Mouse (Mus musculus) limb, embryonic 13.5 days (tissue): Measurements from ENCODE around the gene Agmat. TPM values are rescaled to one million over a fixed set of nuclear protein-coding genes. Genes with fewer than 3 reads are reported as not detected.

ENCODE experiments used
- ATAC-seq: fragments of 200-750 bp; cut with Nextera tagmentation; 2 replicates; pipeline ENCODE4 v1.8.0; 2017; ENCODE audit warnings: low read depth, moderate number of reproducible peaks, moderate TSS enrichment; ENCODE audit not compliant: low FRiP score
- H3K27ac ChIP-seq: fragments of 300-500 bp; sonication (generic); 2 replicates; pipeline ENCODE4 v1.5.1; 2015; ENCODE audit warnings: inconsistent platforms, mild to moderate bottlenecking, moderate library complexity
- H3K27me3 ChIP-seq: fragments of 300-500 bp; sonication (generic); 2 replicates; pipeline ENCODE4 v1.6.1; 2015; ENCODE audit warnings: mild to moderate bottlenecking, inconsistent platforms
- H3K36me3 ChIP-seq: fragments of 300-500 bp; sonication (generic); 2 replicates; pipeline ENCODE4 v1.6.1; 2015; ENCODE audit warnings: inconsistent platforms, mild to moderate bottlenecking, moderate library complexity
- H3K4me1 ChIP-seq: fragments of 300-500 bp; sonication (generic); 2 replicates; pipeline ENCODE4 v1.6.1; 2015; ENCODE audit warnings: inconsistent platforms
- H3K4me2 ChIP-seq: fragments of 300-500 bp; sonication (generic); replicated peaks from 2 replicates; pipeline ENCODE4 v1.6.1; 2015; ENCODE audit warnings: inconsistent platforms, mild to moderate bottlenecking, moderate library complexity
- H3K4me3 ChIP-seq: fragments of 300-500 bp; sonication (generic); 2 replicates; pipeline ENCODE4 v1.5.1; 2015; ENCODE audit warnings: moderate library complexity, mild to moderate bottlenecking, inconsistent platforms
- H3K9ac ChIP-seq: fragments of 300-500 bp; sonication (generic); 2 replicates; pipeline ENCODE4 v1.6.1; 2015; ENCODE audit warnings: mild to moderate bottlenecking, inconsistent platforms
- H3K9me3 ChIP-seq: fragments of 300-500 bp; sonication (generic); 2 replicates; pipeline ENCODE4 v1.6.1; 2016; ENCODE audit warnings: inconsistent platforms
- WGBS: fragments of 180-500 bp; shearing (Covaris S2); methylation state at CpG from one replicate; pipeline ENCODE4 v1.1.7; 2015; 5-methylcytosine and 5-hydroxymethylcytosine counted together
- polyA plus RNA-seq: library from polyadenylated mRNA; unstranded; fragments of >200 nt; fragmentation: Nextera tagmentation; extraction: Ambion mirVana; gene quantifications from 2 replicates; pipeline ENCODE4 v1.2.1, GENCODE M21; 2015

Agmat gene
- polyA plus RNA-seq, 1 experiment from 2014 or later, result 0.13 TPM

DNA sequence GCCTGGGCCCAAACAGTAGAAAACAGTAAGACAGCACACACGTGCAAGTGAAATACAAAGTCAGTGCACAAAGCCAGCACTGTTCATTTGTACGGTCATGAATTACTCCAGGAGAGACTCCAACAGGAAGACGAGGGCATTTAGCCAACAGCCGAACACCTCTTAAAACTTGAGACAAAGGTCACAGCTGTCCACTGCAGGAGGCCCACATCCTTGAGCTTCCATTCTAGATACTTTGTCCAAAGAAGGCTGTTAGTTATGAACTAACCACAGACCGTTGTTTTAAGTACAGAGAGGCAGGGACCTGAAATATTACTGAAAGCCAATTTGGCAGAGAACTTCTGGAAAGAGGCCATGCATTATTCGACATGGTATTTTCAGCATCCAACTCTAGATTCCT lies 40.6 kb downstream of the Agmat start:
- H3K4me3 ChIP-seq, result no peak overlapping the region
- no peaks in the 10 kb centered on the region for H3K27me3 ChIP-seq
- ATAC-seq, result no peak
- no peak overlapping the region for H3K9ac ChIP-seq
- H3K4me2 ChIP-seq, result no peak overlapping the region
- peaks cover 54% of the 10 kb centered on the region for H3K36me3 ChIP-seq
- peaks cover 23% of the 10 kb centered on the region for H3K4me1 ChIP-seq
- WGBS, result 52% methylated on average over 6 of the region's 6 CpGs
- peak overlapping the region; percentile 11; the same call in 1 of the 2 replicates for H3K27ac ChIP-seq
- H3K9me3 ChIP-seq, result no peaks in the 10 kb centered on the region

DNA sequence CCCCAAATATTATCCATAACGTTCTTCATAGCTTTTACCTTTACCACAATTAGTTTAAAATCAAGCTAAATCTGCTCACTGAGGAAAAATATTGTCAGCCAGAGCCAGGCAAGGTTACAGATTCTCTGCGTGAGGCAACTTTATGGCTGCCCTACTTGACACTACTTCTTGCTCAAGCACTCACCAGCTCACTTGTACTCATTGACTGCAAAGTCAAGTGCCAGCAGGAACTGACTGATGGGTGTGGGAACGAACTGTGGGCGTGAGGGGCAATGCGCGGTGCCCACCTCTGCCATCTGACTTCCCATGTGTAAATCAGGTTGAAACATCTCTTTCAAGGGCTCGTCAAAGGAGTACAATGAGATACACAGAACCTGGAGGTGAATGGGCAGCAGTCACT lies 41.0 kb downstream of the Agmat start:
- H3K4me3 ChIP-seq, result no peak overlapping the region
- H3K9me3 ChIP-seq, result no peaks in the 10 kb centered on the region
- ATAC-seq, result no peak
- H3K36me3 ChIP-seq, result peaks cover 50% of the 10 kb centered on the region
- WGBS, result 88% methylated on average over 7 of the region's 7 CpGs
- H3K4me2 ChIP-seq, result no peak overlapping the region
- H3K9ac ChIP-seq, result no peak overlapping the region
- H3K27me3 ChIP-seq, result no peaks in the 10 kb centered on the region
- no peak overlapping the region; the same call in 1 of the 2 replicates for H3K27ac ChIP-seq
- peaks cover 24% of the 10 kb centered on the region for H3K4me1 ChIP-seq

DNA sequence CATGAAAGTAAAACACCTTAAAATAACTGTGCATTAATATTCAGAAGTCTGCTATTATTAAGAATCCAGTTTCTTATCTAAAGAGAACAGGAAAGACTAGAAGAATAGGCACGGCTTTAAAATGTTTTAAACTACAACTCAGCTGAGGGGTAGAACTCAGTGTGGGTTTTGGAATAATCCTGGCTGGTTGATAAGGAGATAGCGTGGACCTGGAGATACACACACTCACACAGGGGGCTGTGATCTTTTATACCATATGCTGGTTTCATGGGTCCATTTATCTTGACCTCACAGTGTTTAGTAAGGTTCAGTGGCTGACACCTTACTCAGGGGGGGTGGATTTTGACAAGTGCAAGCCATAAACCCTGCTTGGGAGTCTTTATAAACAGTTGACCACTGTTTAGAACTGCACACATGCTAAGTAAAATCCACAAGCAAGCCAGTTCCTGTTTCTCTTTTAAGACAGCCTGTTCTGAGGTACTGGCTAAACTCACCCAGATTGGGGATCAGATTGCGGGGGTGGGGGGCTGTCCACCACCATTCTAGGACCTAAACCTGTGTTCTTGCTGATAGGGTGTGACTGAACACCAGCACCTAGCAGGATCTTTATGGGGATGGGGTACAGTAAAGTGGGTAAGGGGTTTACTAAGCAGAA lies 43.2 kb downstream of the Agmat start:
- H3K27me3 ChIP-seq, result no peaks in the 10 kb centered on the region
- 53% methylated on average over 3 of the region's 3 CpGs for WGBS
- no peak overlapping the region; the same call in 1 of the 2 replicates for H3K27ac ChIP-seq
- ATAC-seq, result no peak
- H3K4me1 ChIP-seq, result peaks cover 33% of the 10 kb centered on the region
- peaks cover 28% of the 10 kb centered on the region for H3K36me3 ChIP-seq
- H3K9ac ChIP-seq, result peak overlapping the region; percentile 98
- H3K4me2 ChIP-seq, result peak overlapping the region; percentile 85
- no peaks in the 10 kb centered on the region for H3K9me3 ChIP-seq
- peak overlapping the region; percentile 78 for H3K4me3 ChIP-seq

DNA sequence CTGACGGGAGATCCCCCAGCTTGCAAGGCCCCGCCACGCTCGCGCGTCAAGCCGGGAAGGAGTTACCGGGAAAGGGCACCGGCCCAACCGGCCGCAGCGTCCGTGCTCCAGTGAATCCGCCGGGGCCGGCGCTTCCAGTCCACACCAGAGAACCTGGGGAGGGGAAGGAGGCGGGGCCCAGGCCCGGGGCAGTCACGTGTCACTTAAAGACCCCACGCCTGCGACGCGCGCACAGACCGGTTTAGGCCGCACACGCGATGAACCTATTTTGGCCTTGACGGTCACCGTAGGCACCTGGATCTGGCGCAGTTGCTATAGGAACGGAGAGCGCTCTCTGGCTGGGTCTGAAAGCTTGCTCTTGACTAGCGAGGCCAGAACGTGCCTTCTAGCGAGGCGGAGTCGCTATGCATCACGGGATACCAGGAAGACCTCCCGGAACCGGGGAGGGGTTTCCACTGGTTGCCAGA lies 44.1 kb downstream of the Agmat start, which contains the start of gene Dnajc16:
TSS of gene Dnajc16 (minus strand) at position 408 of the 467 bp plus-strand sequence.
- ATAC-seq, result peak; percentile 92
- Histone ChIP-seq H3K9me3 (no peaks in the 10 kb centered on the region), H3K4me2 (peak within 1 kb of the TSS; percentile 85), H3K27ac (peak within 1 kb of the TSS; percentile 61; the same call in 1 of the 2 replicates), H3K27me3 (no peaks in the 10 kb centered on the region), H3K4me3 (peak within 1 kb of the TSS; percentile 78), H3K4me1 (peaks cover 41% of the 10 kb centered on the region), H3K9ac (peak within 1 kb of the TSS; percentile 98), H3K36me3 (peaks cover 22% of the 10 kb centered on the region)
- WGBS, result under 1% methylated on average over 42 of the region's 42 CpGs

DNA sequence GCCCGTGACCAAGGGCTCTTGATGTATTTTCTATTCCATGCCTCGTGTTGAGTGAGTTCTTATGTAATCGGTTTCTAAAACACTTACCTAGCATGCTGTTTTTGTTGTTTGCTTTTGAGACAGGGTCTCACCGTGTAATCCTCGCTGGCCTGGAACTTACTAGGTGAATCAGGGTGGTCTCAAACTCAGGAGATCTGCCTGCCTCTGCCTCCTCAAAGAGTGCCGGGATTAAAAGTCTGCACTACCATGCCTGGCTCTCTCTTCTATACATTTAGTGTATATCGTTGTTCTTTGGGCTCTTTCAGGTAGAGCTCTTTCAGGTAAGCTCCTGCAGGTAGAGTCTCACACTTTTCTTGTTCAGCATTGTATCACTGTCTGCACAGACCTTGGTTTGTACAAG lies 45.0 kb downstream of the Agmat start:
- no peak overlapping the region for H3K9ac ChIP-seq
- no peak overlapping the region for H3K27ac ChIP-seq
- ATAC-seq, result no peak
- H3K36me3 ChIP-seq, result peaks cover 16% of the 10 kb centered on the region
- H3K4me1 ChIP-seq, result peaks cover 37% of the 10 kb centered on the region
- H3K4me2 ChIP-seq, result no peak overlapping the region; the same call in 1 of the 2 replicates
- H3K9me3 ChIP-seq, result no peaks in the 10 kb centered on the region
- H3K27me3 ChIP-seq, result no peaks in the 10 kb centered on the region
- 90% methylated on average over 7 of the region's 7 CpGs for WGBS
- no peak overlapping the region for H3K4me3 ChIP-seq

DNA sequence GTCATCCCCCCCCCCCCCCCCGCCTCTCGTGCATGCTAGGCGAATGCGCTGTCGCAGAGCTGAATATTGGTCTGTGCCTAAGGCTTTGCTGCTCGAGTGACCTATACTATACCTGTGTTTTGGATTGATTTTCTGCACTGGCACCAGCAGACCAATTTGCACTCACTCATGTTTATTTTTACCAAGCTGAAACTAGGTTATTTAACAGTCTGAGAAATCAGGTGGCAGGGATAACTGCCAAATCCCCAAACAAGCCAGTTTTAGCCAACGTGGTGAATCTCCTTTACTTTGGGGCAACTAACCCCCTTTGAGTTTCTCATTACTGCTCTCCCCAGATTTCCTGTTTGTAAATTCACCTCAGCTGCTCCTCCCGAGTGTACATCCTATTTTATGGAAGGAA lies 45.5 kb downstream of the Agmat start:
- Histone ChIP-seq H3K4me1 (peaks cover 34% of the 10 kb centered on the region), H3K4me3 (no peak overlapping the region), H3K9ac (no peak overlapping the region), H3K27me3 (no peaks in the 10 kb centered on the region), H3K9me3 (no peaks in the 10 kb centered on the region), H3K36me3 (peaks cover 18% of the 10 kb centered on the region), H3K4me2 (no peak overlapping the region), H3K27ac (no peak overlapping the region)
- WGBS, result 87% methylated on average over 8 of the region's 8 CpGs
- ATAC-seq, result no peak

DNA sequence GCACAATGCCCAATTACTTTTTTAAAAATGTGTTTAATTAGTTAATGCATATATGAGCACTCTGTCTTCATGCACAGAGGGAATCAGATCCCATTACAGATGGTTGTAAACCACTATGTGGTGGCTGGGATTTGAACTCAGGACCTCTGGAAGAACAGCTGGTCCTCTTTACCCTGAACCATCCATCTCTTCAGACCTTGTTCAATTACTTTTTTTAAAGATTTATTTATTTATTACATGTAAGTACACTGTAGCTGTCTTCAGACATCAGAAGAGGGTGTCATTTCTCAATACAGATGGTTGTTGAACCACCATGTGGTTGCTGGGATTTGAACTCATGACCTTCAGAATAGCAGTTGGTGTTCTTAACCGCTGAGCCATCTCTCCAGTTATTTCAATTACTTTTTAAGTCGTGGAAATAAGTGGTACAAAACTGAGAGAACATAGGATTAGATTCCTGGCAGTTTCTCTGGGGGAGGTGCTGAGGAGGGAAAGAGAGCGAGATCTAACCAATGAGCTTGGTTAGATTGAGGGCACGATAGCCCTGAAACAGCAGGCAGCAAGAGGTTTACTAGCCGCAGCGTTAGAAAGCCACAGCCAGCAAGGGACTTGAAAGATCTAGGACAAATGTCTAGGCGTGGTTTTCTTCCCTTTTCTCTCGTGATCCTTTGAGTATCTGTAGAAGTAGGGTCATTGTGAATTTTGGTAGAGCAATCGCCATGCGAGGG lies 46.2 kb downstream of the Agmat start:
- Histone ChIP-seq H3K36me3 (peaks cover 19% of the 10 kb centered on the region), H3K27ac (peak overlapping the region; percentile 88), H3K9me3 (no peaks in the 10 kb centered on the region), H3K4me1 (peaks cover 29% of the 10 kb centered on the region), H3K27me3 (no peaks in the 10 kb centered on the region), H3K4me3 (peak overlapping the region; percentile 69), H3K9ac (peak overlapping the region; percentile 53), H3K4me2 (peak overlapping the region; percentile 69)
- WGBS, result 9% methylated on average over 10 of the region's 10 CpGs
- ATAC-seq, result no peak

GRCm38 (mm10) chr4:141793282-141794151 lies 47.0 kb downstream of the Agmat start, which contains the start of gene Casp9:
TSS of gene Casp9 (plus strand) at chr4:141793612.
- H3K4me2 ChIP-seq, result peak within 1 kb of the TSS; percentile 69
- peaks cover 28% of the 10 kb centered on the region for H3K4me1 ChIP-seq
- peaks cover 18% of the 10 kb centered on the region for H3K36me3 ChIP-seq
- peak within 1 kb of the TSS; percentile 88 for H3K27ac ChIP-seq
- no peaks in the 10 kb centered on the region for H3K9me3 ChIP-seq
- no peaks in the 10 kb centered on the region for H3K27me3 ChIP-seq
- peak within 1 kb of the TSS; percentile 69 for H3K4me3 ChIP-seq
- peak; percentile 80 for ATAC-seq
- under 1% methylated on average over 74 of the region's 80 CpGs for WGBS
- H3K9ac ChIP-seq, result peak within 1 kb of the TSS; percentile 74

DNA sequence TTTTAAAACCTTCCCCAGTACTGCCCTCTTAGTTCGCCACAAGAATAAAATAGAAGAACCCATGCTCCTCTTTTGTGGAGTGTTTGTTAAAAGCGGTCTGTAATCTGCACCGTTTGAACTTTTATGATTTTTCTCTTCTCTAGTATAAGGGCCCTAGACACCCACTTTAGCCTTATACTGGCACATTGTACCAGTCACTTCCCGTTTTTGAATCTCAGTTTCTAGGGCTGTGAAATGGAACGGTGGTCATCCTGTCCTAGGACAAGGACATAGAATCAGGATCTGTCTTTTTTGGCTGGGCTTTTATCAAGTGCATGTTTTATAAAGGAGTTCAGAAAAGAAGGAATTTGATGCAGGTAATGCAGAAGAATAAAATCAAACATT lies 47.7 kb downstream of the Agmat start:
- ATAC-seq, result no peak
- H3K4me1 ChIP-seq, result peaks cover 28% of the 10 kb centered on the region
- H3K9me3 ChIP-seq, result no peaks in the 10 kb centered on the region
- 13% methylated on average over 5 of the region's 5 CpGs for WGBS
- H3K9ac ChIP-seq, result peak overlapping the region; percentile 74
- H3K36me3 ChIP-seq, result peaks cover 23% of the 10 kb centered on the region
- H3K4me2 ChIP-seq, result peak overlapping the region; percentile 69
- peak overlapping the region; percentile 69 for H3K4me3 ChIP-seq
- no peaks in the 10 kb centered on the region for H3K27me3 ChIP-seq
- peak overlapping the region; percentile 88 for H3K27ac ChIP-seq

DNA sequence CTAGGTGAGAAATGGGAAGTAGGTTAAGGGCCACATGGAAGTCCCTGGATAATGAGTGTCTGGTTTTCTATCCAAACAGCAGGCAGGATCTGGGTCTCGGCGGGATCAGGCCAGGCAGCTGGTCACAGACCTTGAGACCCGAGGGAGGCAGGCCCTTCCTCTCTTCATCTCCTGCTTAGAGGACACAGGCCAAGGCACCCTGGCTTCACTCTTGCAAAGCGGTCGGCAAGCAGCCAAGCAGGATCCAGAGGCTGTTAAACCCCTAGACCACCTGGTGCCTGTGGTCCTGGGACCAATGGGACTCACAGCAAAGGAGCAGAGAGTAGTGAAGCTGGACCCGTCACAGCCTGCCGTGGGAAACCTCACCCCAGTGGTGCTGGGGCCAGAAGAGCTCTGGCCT lies 49.9 kb downstream of the Agmat start:
- Histone ChIP-seq H3K4me1 (peaks cover 18% of the 10 kb centered on the region), H3K9ac (no peak overlapping the region), H3K9me3 (no peaks in the 10 kb centered on the region), H3K27me3 (no peaks in the 10 kb centered on the region), H3K4me3 (no peak overlapping the region), H3K4me2 (no peak overlapping the region), H3K27ac (no peak overlapping the region), H3K36me3 (peaks cover 23% of the 10 kb centered on the region)
- WGBS, result 88% methylated on average over 7 of the region's 7 CpGs
- no peak for ATAC-seq

DNA sequence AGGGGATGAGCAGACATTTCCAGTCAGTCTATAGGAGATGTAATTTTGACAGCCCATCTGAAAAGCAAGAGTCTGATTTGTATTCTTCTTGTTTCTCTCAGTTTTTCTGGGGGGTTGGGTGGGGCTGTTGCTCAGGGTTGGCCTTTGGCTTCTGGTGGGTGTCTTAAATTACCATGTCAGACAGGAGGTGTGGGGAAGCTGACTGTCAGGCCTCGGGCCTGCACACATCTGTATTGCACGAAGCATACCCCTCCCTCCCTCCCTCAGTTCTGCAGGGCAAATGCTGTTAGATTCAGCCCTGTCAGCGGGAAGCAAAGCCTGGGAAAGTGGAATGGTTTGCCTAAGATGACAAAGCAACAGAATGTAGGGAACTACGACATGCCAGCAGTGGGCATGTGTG lies 50.5 kb downstream of the Agmat start:
- H3K9ac ChIP-seq, result no peak overlapping the region
- no peaks in the 10 kb centered on the region for H3K9me3 ChIP-seq
- no peak overlapping the region for H3K4me3 ChIP-seq
- no peak overlapping the region for H3K4me2 ChIP-seq
- H3K27me3 ChIP-seq, result no peaks in the 10 kb centered on the region
- no peak for ATAC-seq
- WGBS, result 77% methylated on average over 4 of the region's 4 CpGs
- peaks cover 18% of the 10 kb centered on the region for H3K4me1 ChIP-seq
- H3K27ac ChIP-seq, result no peak overlapping the region
- H3K36me3 ChIP-seq, result peaks cover 23% of the 10 kb centered on the region

DNA sequence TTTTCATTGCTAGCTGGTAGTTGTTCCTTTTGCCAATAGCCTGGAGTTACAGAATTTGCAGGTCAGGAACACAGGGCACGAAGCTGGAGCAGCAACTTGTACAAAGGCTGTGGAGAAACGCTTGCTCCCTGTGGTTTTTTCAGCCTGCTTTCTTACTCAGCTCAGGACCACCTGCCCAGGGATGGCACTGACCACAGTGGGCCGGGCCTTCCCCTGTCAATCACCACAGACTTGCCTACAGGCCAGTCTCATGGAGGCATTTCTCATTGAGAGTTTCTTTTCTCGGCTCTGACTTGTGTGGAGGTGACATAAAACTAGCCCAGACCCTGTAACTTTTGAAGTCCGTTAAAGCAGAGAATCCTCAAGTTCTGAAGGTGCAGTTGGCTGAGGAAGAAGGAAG lies 51.1 kb downstream of the Agmat start:
- H3K27ac ChIP-seq, result no peak overlapping the region
- WGBS, result 94% methylated on average over 5 of the region's 5 CpGs
- H3K9ac ChIP-seq, result no peak overlapping the region

More for the DNA sequence above, 51.1 kb downstream of the Agmat start:
- no peak overlapping the region for H3K4me2 ChIP-seq
- peaks cover 16% of the 10 kb centered on the region for H3K4me1 ChIP-seq
- ATAC-seq, result no peak
- H3K4me3 ChIP-seq, result no peak overlapping the region
- peaks cover 23% of the 10 kb centered on the region for H3K36me3 ChIP-seq
- no peaks in the 10 kb centered on the region for H3K9me3 ChIP-seq
- H3K27me3 ChIP-seq, result no peaks in the 10 kb centered on the region
